Mouse (Mus musculus): ENCODE measurements around the gene Ncoa1.
A peak's percentile ranks its signal among the peaks of the same experiment; 100 is the strongest.

Gene Ncoa1

DNA sequence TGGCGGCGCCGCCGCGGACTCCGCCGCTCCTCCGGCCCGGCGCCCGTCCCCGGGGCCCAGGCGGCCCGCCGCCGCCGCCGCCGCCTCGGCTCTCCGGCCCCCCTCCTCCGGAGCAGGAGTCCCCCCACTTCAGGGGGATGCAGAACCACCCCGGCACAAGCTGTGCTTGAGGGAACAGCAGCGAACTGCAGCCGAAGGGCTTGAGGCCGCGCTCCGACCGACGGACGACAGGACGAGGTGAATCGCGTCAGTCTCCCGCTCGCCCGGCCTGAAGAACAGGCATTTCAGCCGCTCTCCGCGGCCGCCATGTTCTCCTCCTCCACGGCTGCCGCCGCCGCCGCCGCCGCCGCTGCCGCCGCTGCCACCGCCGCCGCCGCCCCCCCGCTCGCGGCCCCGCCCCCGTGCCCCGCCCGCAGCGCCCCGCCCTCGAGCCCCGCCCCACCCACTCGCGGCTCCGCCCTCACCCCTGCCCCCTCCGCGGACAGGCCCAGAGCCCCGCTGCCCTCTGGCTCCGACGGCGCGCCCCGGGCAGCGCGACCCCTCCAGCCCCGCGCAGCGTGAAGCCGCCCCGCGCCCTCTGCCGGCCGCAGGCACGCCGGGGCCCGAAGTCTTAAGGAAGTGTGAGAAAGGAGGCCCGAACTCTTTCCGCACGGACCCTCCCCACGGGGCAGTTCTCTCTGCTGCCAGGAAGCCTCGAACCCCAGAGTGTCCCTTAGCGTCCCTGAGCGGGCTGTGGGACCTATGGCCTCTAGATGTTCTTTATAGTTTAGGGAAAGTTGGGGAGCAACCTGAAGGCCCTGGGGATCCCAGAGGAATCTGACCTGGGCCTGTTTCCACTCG, at the start of gene Ncoa1:
Ncoa1 (minus strand) TSS at position 351 of the 840 bp plus-strand sequence.
- peak; percentile 50 for DNase-seq (ENCODE audit: low read depth, low spot score)

GRCm38 (mm10) chr12:4524546-4524945, 47.6 kb upstream of the Ncoa1 start:
- no peak for DNase-seq (ENCODE audit: low read depth, low spot score)

DNA sequence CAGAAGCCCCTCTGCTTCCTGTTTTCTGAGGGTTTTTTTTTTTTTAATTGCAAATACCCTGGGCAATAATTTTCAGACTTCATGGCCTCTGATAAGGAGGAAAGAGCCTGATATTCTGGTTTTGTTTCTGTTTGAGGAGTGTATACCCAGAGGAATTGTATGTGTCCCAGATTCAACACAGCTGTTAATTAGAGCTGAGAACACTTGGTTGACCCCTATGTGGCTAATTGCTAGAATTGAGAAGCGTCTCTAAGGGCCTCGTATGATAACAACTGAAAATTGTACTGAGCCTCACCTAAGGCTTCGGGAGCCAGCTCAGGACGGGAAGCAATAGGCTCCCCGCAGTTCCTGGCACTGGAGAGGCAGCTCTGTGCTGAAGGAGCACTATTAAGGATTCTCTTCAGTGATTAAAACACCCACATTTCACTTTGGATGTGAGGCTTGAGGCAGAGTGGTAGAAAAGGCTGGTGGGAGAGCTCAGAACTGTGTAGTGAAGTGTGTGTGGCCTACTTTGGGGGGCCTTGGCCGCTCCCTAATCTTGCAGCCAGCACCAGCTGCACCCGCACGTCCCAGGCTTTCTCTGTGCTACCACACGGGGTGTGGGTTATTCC, 46.8 kb upstream of the Ncoa1 start:
- DNase-seq (ENCODE audit: low read depth, low spot score): no peak

- DNase-seq (ENCODE audit: low read depth, low spot score): no peak
Measured at GRCm38 (mm10) chr12:4523208-4523607, 46.2 kb upstream of the Ncoa1 start.

DNA sequence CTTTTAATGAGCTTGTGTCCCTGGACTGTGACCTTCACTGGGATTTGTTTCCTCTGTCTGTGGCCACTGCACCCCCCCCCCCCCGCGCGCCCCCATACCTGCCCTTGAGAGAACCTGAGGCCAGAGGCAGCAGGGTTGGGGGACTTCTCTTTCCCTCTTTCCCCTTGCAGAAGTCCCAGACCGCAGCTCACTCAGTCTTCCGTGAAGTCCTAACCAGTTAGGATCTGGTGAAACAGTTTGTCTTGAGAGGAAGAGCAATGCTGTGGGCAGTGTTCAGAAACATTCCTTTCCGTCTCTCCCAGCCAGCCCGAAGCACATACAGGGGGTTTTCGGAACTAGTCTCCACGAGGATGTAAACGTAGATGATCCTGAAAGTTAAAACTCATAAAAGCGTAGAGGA, 42.0 kb upstream of the Ncoa1 start:
- no peak for DNase-seq (ENCODE audit: low read depth, low spot score)

- DNase-seq (ENCODE audit: low read depth, low spot score): no peak
Measured at GRCm38 (mm10) chr12:4509591-4510061, 32.6 kb upstream of the Ncoa1 start.

- DNase-seq (ENCODE audit: low read depth, low spot score): no peak
Measured at GRCm38 (mm10) chr12:4508182-4508581, 31.2 kb upstream of the Ncoa1 start.

DNA sequence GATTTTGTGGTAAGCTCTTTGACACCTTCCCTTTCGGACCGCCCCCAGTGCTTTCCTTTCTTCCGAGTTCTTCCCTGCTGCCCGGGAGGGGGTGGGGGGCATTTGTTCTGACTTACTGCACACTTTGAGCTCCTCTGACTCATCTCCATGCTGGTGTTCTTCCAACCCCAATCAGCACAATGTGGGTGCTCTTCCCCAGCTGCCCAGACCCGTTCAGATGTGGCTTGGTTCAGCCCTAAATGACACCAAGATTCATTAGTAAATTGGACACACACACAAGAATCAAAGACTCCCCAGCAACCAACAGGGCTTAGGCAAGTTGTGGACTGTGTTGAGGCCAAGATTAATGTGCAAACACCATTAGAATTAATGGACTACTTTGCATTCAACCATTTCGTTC, 30.5 kb upstream of the Ncoa1 start:
- no peak for DNase-seq (ENCODE audit: low read depth, low spot score)

DNA sequence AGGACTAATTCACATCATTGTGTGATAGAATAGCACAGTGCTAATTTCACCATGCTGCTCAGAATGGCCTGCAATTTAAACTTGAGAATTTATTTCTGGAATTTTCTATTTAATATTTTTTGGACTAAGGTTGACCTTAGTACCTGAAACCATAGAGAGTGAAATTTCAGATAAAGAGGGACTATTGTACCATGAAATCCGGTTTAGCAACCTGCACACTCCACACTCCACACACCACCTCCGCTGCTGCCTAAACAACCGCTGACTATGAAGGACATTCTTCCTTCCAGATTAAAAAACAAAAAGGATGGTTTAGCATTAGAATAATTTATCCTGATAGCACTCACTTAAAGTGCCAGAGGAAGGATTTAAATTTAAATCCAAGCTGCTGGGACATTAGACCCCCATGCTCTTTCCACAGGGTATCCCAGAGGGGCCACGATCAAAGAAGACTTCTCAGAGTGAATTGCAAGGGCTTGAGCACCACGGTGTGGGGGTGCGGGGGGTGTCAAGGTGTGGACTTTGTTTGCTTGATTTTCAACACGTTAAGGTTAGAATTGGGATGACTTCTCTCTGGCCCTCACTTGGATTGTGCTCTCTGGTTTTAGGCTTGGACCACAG, 29.9 kb upstream of the Ncoa1 start:
- DNase-seq (ENCODE audit: low read depth, low spot score): no peak

- no peak for DNase-seq (ENCODE audit: low read depth, low spot score)
Measured at GRCm38 (mm10) chr12:4505298-4505697, 28.3 kb upstream of the Ncoa1 start.

GRCm38 (mm10) chr12:4503673-4504326, 26.8 kb upstream of the Ncoa1 start:
- no peak for DNase-seq (ENCODE audit: low read depth, low spot score)

- no peak for DNase-seq (ENCODE audit: low read depth, low spot score)
Measured at GRCm38 (mm10) chr12:4501916-4502315, 24.9 kb upstream of the Ncoa1 start.

DNA sequence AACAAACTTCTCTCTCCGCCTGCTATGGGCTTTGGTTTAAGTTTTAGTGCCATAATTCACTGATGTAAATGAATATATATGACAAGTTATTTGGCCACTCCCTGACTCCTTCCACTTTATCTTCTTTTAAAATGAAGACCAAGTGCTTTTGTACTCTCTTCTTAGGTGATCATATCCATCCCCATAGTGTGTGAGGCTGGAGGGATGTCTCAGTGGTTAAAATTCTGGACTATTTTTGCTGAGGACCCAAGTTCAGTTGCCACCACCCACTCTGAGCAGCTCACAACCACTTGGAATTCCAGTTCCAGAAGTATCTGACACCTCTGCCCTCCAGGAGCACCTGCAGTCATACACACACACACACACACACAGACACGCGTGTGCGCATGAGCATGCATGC, 23.5 kb upstream of the Ncoa1 start:
- DNase-seq (ENCODE audit: low read depth, low spot score): no peak

DNA sequence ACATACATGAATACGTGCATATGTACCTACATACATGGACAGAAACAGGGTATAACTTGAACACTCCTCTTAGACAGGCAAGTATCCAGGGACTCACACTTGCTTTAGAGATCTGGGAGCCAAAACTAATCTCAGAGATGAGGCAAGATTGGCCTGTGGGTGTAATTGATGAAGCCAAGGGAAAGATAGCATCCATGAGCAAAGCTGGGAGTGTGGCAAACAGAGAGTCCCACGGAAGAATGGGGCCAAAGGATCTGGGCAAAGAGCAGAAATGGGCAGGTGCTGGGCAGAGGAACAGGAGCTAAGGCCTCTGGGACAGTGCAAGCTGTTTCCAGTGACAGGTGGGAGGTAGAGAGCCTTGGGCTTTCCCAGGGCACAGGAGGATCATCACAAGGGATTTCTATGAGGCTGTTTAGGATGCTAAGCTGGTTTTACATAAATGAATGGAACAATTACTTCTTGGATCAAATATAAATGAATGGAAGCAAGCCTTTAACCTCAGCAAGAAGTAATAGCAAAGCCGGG, 22.7 kb upstream of the Ncoa1 start:
- no peak for DNase-seq (ENCODE audit: low read depth, low spot score)

GRCm38 (mm10) chr12:4488411-4488810, 11.4 kb upstream of the Ncoa1 start:
- no peak for DNase-seq (ENCODE audit: low read depth, low spot score)

GRCm38 (mm10) chr12:4483386-4483785, 6.4 kb upstream of the Ncoa1 start:
- DNase-seq (ENCODE audit: low read depth, low spot score): no peak

GRCm38 (mm10) chr12:4481687-4482086, 4.7 kb upstream of the Ncoa1 start:
- DNase-seq (ENCODE audit: low read depth, low spot score): no peak

GRCm38 (mm10) chr12:4480250-4480649, 3.3 kb upstream of the Ncoa1 start:
- no peak for DNase-seq (ENCODE audit: low read depth, low spot score)

DNA sequence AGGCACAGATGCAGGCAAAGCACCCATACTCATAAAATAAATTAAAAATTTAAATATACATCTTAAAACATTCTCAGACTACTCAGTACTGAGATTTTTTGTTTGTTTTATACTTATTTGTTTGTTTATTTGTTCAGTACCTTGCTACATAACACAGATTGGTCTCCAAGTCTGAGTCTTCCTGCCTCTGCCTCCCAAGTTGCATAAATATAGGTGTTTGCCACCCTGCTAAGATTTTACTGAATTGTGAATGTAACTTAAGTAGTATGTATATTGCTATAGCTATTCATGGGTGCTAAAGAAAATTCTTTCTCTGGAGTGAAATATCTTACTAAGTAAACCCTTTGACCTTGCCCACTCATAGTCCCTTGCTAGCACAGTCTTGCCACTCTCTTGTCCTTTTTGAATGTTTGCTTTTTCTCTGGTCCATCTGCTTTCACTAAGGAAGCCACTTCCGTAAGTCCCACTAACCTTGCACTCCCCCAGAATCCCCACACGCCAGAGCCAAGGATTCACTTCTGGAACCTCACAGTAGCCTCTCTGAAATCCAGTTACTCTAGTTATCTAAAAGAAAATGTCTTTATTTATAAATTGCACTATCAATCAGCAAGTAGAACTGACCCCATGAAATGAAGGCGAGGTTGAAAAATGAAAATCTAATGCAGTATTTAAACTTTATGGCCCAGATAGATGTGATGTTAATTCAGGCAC, 2.3 kb upstream of the Ncoa1 start:
- no peak for DNase-seq (ENCODE audit: low read depth, low spot score)

- no peak for DNase-seq (ENCODE audit: low read depth, low spot score)
Measured at GRCm38 (mm10) chr12:4477941-4478795, 1.2 kb upstream of the Ncoa1 start.

All from ES-CJ7 (cell line).